Mouse (Mus musculus) forebrain, embryonic 13.5 days (tissue): ENCODE measurements around the gene Zbtb32. TPM values are rescaled to one million over a fixed set of nuclear protein-coding genes. Genes with fewer than 3 reads are reported as not detected.

Experiments
- ATAC-seq: fragments of 200-750 bp; cut with Nextera tagmentation; 2 replicates; pipeline ENCODE4 v1.8.0; 2017
- H3K27ac ChIP-seq: fragments of 300-500 bp; sonication (generic); 2 replicates; pipeline ENCODE4 v1.5.1; 2015; ENCODE audit warnings: inconsistent platforms, mild to moderate bottlenecking, moderate library complexity
- H3K27me3 ChIP-seq: fragments of 300-500 bp; sonication (generic); 2 replicates; pipeline ENCODE4 v1.6.1; 2015; ENCODE audit warnings: mild to moderate bottlenecking, inconsistent platforms
- H3K36me3 ChIP-seq: fragments of 300-500 bp; sonication (generic); 2 replicates; pipeline ENCODE4 v1.6.1; 2015; ENCODE audit warnings: mild to moderate bottlenecking, inconsistent platforms; ENCODE audit not compliant: poor library complexity, severe bottlenecking
- H3K4me1 ChIP-seq: fragments of 300-500 bp; sonication (generic); 2 replicates; pipeline ENCODE4 v1.6.1; 2015; ENCODE audit warnings: inconsistent platforms
- H3K4me2 ChIP-seq: fragments of 300-500 bp; sonication (generic); 2 replicates; pipeline ENCODE4 v1.6.1; 2015; ENCODE audit warnings: inconsistent platforms, mild to moderate bottlenecking, moderate library complexity
- H3K4me3 ChIP-seq: fragments of 300-500 bp; sonication (generic); 2 replicates; pipeline ENCODE4 v1.5.1; 2015; ENCODE audit warnings: mild to moderate bottlenecking, inconsistent platforms
- H3K9ac ChIP-seq: fragments of 300-500 bp; sonication (generic); 2 replicates; pipeline ENCODE4 v1.6.1; 2015; ENCODE audit warnings: mild to moderate bottlenecking, inconsistent platforms
- H3K9me3 ChIP-seq: fragments of 300-500 bp; sonication (generic); replicated peaks from 2 replicates; pipeline ENCODE4 v1.6.1; 2016; ENCODE audit warnings: inconsistent platforms
- WGBS: fragments of 180-500 bp; shearing (Covaris S2); methylation state at CpG from one replicate; pipeline ENCODE4 v1.1.7; 2015; 5-methylcytosine and 5-hydroxymethylcytosine counted together
- microRNA-seq: library from miRNA; unstranded; fragments of <30 nt; microRNA quantifications from one replicate; pipeline ENCODE4, GENCODE M21; 2016
- polyA plus RNA-seq: library from polyadenylated mRNA; unstranded; fragments of >200 nt; fragmentation: Nextera tagmentation; extraction: Ambion mirVana; gene quantifications from 2 replicates; pipeline ENCODE4 v1.2.1, GENCODE M21; 2015

Gene Zbtb32
- polyA plus RNA-seq, 1 experiment from 2014 or later: 0.34 TPM

DNA sequence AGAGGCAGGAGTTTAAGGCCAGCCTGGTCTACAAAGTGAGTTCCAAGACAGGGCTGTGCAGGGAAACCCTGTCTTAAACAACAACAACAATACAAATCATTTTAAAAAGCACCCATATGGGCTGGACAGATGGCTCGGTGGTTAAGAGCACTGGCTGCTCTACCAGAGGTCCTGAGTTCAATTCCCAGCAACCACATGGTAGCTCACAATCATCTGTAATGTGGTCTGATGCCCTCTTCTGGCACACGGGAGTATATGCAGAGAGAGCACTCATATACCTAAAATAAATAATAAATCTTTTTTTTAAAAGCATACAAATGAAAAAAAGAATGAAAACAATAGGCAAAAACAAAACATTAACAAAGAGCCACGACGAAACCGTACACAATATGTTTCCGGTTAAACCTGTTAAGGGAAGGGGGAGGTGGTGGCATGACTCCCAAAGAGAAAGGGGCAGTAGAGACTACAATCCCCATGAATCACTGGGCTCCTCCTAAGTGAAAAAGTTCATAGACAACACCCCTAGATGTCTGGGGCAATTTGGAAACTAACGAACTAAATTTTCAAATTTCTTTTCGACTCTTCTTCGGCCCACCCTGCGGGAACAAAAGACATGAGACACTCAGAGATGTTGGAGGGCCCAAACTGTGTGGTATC lies 47.1 kb downstream of the Zbtb32 start:
- 2% methylated on average over 10 of the region's 10 CpGs for WGBS
- Histone ChIP-seq H3K9me3 (no peaks in the 10 kb centered on the region), H3K4me2 (peak overlapping the region; percentile 84), H3K36me3 (peaks cover 48% of the 10 kb centered on the region), H3K9ac (peak overlapping the region; percentile 73), H3K4me1 (peaks cover 19% of the 10 kb centered on the region), H3K4me3 (peak overlapping the region; percentile 60), H3K27me3 (no peaks in the 10 kb centered on the region), H3K27ac (peak overlapping the region; percentile 96)
- peak; percentile 64 for ATAC-seq

- no peak for ATAC-seq
- no peaks in the 10 kb centered on the region for H3K9me3 ChIP-seq
- no peak overlapping the region for H3K4me2 ChIP-seq
- WGBS: 92% methylated on average over 1 of the region's 1 CpGs
- no peak overlapping the region for H3K4me3 ChIP-seq
- peaks cover 47% of the 10 kb centered on the region for H3K36me3 ChIP-seq
- H3K27me3 ChIP-seq: no peaks in the 10 kb centered on the region
- H3K9ac ChIP-seq: no peak overlapping the region
- peaks cover 19% of the 10 kb centered on the region for H3K4me1 ChIP-seq
- no peak overlapping the region for H3K27ac ChIP-seq
Observed at GRCm38 (mm10) chr7:30550603-30551002, 48.1 kb downstream of the Zbtb32 start.

- WGBS: 91% methylated on average over 2 of the region's 2 CpGs
Observed at GRCm38 (mm10) chr7:30549880-30550279, 48.8 kb downstream of the Zbtb32 start.

GRCm38 (mm10) chr7:30544327-30544726 lies 54.4 kb downstream of the Zbtb32 start:
- Histone ChIP-seq H3K27me3 (no peaks in the 10 kb centered on the region), H3K9ac (no peak overlapping the region), H3K9me3 (no peaks in the 10 kb centered on the region), H3K4me3 (no peak overlapping the region), H3K4me2 (no peak overlapping the region), H3K27ac (no peak overlapping the region), H3K4me1 (no peaks in the 10 kb centered on the region), H3K36me3 (peaks cover 76% of the 10 kb centered on the region)
- 97% methylated on average over 2 of the region's 2 CpGs for WGBS
- ATAC-seq: no peak

More at GRCm38 (mm10) chr7:30549880-30550279, 48.8 kb downstream of the Zbtb32 start:
- no peaks in the 10 kb centered on the region for H3K9me3 ChIP-seq
- no peak overlapping the region for H3K4me2 ChIP-seq
- no peak overlapping the region for H3K4me3 ChIP-seq
- no peak for ATAC-seq
- peaks cover 45% of the 10 kb centered on the region for H3K36me3 ChIP-seq
- no peak overlapping the region for H3K27ac ChIP-seq
- peaks cover 19% of the 10 kb centered on the region for H3K4me1 ChIP-seq
- no peaks in the 10 kb centered on the region for H3K27me3 ChIP-seq
- H3K9ac ChIP-seq: no peak overlapping the region

GRCm38 (mm10) chr7:30540572-30540971 lies 58.1 kb downstream of the Zbtb32 start:
- no peak overlapping the region for H3K9ac ChIP-seq
- H3K9me3 ChIP-seq: no peaks in the 10 kb centered on the region
- WGBS: 88% methylated on average over 7 of the region's 7 CpGs
- ATAC-seq: no peak
- H3K4me2 ChIP-seq: no peak overlapping the region
- H3K36me3 ChIP-seq: peaks cover 55% of the 10 kb centered on the region
- no peak overlapping the region for H3K4me3 ChIP-seq
- no peak overlapping the region for H3K27ac ChIP-seq
- H3K4me1 ChIP-seq: peaks cover 7% of the 10 kb centered on the region
- no peaks in the 10 kb centered on the region for H3K27me3 ChIP-seq

Small RNAs within 50 kb of the gene (microRNA-seq; reads per million reads assigned to microRNA genes)
- not detected for gene Gm38670
- gene Mir3569: not detected

Other genes starting within 250 kb of the Zbtb32 start
- 8.1 and 9.7 TPM in 2 replicates for gene Lrfn3, start 236.1 kb downstream of the Zbtb32 start, polyA plus RNA-seq
- 12.1 and 15.6 TPM in 2 replicates for gene Tyrobp, start 185.1 kb downstream of the Zbtb32 start, polyA plus RNA-seq
- 0.88 TPM in 1 of 2 replicates, not detected in the other for gene Hcst, start 179.1 kb downstream of the Zbtb32 start, polyA plus RNA-seq
- gene Nfkbid, start 177.2 kb downstream of the Zbtb32 start, polyA plus RNA-seq: 1.3 and 1.6 TPM in 2 replicates
- 306 and 329 TPM in 2 replicates for gene Aplp1, start 153.4 kb downstream of the Zbtb32 start, polyA plus RNA-seq
- 0.36 and 0.65 TPM in 2 replicates for gene Kirrel2, start 141.2 kb downstream of the Zbtb32 start, polyA plus RNA-seq
- gene Nphs1, start 140.6 kb downstream of the Zbtb32 start, polyA plus RNA-seq: 0.15 and 0.18 TPM in 2 replicates
- gene Prodh2, start 105.3 kb downstream of the Zbtb32 start, polyA plus RNA-seq: 0.31 TPM in 1 of 2 replicates, not detected in the other
- gene Arhgap33, start 63.8 kb downstream of the Zbtb32 start, polyA plus RNA-seq: 80.6 and 88.7 TPM in 2 replicates
- 11.0 and 12.1 TPM in 2 replicates for gene Hspb6, start 46.7 kb downstream of the Zbtb32 start, polyA plus RNA-seq
- gene Proser3, start 46.6 kb downstream of the Zbtb32 start, polyA plus RNA-seq: 14.8 and 17.5 TPM in 2 replicates
- 53.0 and 65.1 TPM in 2 replicates for gene Lin37, start 39.1 kb downstream of the Zbtb32 start, polyA plus RNA-seq
- gene U2af1l4, start 35.6 kb downstream of the Zbtb32 start, polyA plus RNA-seq: 114 and 122 TPM in 2 replicates
- 20.2 and 22.5 TPM in 2 replicates for gene Gm49396, start 35.6 kb downstream of the Zbtb32 start, polyA plus RNA-seq
- gene Psenen, start 35.3 kb downstream of the Zbtb32 start, polyA plus RNA-seq: 128 and 141 TPM in 2 replicates
- 7.4 and 8.2 TPM in 2 replicates for gene Igflr1, start 33.5 kb downstream of the Zbtb32 start, polyA plus RNA-seq
- gene Kmt2b, start 10.2 kb downstream of the Zbtb32 start, polyA plus RNA-seq: 11.6 and 14.1 TPM in 2 replicates
- 0.19 and 0.37 TPM in 2 replicates for gene Upk1a, start 13.9 kb upstream of the Zbtb32 start, polyA plus RNA-seq
- gene Cox6b1, start 27.2 kb upstream of the Zbtb32 start, polyA plus RNA-seq: 944 and 1,056 TPM in 2 replicates
- gene Etv2, start 36.9 kb upstream of the Zbtb32 start, polyA plus RNA-seq: not detected in 2 replicates
- 144 and 146 TPM in 2 replicates for gene Rbm42, start 51.4 kb upstream of the Zbtb32 start, polyA plus RNA-seq
- gene Haus5, start 66.1 kb upstream of the Zbtb32 start, polyA plus RNA-seq: 52.7 and 57.2 TPM in 2 replicates
- gene Pmis2, start 72.7 kb upstream of the Zbtb32 start, polyA plus RNA-seq: not detected in 2 replicates
- gene 2200002J24Rik, start 100.0 kb upstream of the Zbtb32 start, polyA plus RNA-seq: not detected in 2 replicates
- 0.79 and 1.4 TPM in 2 replicates for gene Atp4a, start 113.3 kb upstream of the Zbtb32 start, polyA plus RNA-seq
- 182 and 188 TPM in 2 replicates for gene Tmem147, start 130.6 kb upstream of the Zbtb32 start, polyA plus RNA-seq
- gene Gapdhs, start 144.8 kb upstream of the Zbtb32 start, polyA plus RNA-seq: 0.93 and 1.0 TPM in 2 replicates
- 1.5 and 1.9 TPM in 2 replicates for gene Sbsn, start 152.6 kb upstream of the Zbtb32 start, polyA plus RNA-seq
- gene Dmkn, start 164.8 kb upstream of the Zbtb32 start, polyA plus RNA-seq: 0.68 TPM in 1 of 2 replicates, not detected in the other
- gene Krtdap, start 189.0 kb upstream of the Zbtb32 start, polyA plus RNA-seq: not detected in 2 replicates
- 0.09 TPM in 1 of 2 replicates, not detected in the other for gene Ffar2, start 224.9 kb upstream of the Zbtb32 start, polyA plus RNA-seq